Mouse (Mus musculus): ENCODE data around the gene Fastk. TPM values are rescaled to one million over a fixed set of nuclear protein-coding genes. Genes with fewer than 3 reads are reported as not detected.

Gene Fastk
- polyA plus RNA-seq, 1 experiment: 91.1 TPM

DNA sequence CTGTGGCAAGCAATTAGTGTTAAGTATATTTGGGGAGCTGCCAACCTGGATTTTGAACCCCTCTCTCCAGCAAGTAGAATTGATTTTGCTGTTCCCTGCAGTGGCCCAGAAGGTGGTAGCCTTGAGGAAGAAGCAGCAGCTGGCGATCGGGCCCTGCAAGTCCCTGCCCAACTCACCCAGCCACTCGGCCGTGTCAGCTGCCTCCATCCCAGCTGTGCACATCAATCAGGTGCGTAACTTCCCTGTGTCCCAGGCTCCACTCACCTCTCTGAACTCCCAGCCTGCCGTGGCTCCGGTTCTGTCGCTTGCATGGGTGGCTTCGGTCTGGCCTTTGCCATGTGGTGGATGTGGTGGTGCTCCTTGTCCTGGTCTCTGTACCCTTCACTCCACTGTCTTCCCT, 32.8 kb upstream of the Fastk start:
- Histone ChIP-seq H3K4me1 (ENCODE audit: control insufficient read depth, insufficient read depth, low read length) (peaks cover 5% of the 10 kb centered on the region; the same call in 1 of the 2 replicates), H3K27ac (ENCODE audit: insufficient read depth, low read length) (no peak overlapping the region), H3K4me3 (ENCODE audit: insufficient read depth, low read length) (no peak overlapping the region)
- TF ChIP-seq CTCF (IDR thresholded peaks at IDR 0.05; ENCODE audit: borderline replicate concordance, insufficient read depth, low read length): no peak
- no peak for TF ChIP-seq POLR2A (IDR thresholded peaks at IDR 0.05; ENCODE audit: low read depth, low read length)

DNA sequence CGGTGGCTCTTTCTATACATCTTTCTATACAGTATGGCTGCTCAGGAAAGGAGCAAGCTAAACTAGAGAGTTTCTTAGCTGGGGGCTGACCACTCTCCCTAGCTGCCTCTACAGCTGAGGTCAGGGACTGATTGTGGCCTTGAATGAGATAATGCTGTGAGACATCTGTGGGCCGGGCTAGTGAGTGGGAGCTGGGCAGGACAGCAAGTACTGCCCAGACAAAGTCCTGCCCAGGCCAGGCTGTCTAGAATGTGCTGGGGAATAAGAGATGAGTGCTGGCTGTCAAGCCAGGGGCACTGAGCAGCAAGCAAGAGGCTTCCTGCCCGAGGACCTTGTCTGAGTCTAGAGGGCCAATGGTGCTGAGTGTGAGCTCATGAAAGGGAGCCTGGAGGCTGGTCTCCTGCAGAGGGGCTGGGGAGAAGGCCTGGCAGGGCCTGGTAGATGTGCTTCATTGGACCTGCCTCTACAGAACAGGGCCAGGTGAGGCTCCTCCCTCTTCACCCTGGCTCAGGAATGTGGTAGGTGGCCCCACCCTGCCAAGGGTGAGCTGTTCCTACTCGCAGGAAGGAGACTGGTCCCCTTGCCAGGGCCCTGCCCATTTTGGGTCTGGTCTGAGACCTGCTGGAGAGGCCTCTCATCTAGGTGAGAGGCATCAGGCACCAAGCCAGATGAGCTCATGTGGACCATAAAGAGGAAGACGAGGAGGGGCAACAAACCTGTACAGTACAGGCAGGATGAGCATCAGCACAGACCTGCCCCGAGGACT, 30.6 kb upstream of the Fastk start:
- TF ChIP-seq CTCF (IDR thresholded peaks at IDR 0.05; ENCODE audit: borderline replicate concordance, insufficient read depth, low read length): no peak
- TF ChIP-seq POLR2A (IDR thresholded peaks at IDR 0.05; ENCODE audit: low read depth, low read length): no peak
- H3K27ac ChIP-seq (ENCODE audit: insufficient read depth, low read length): no peak overlapping the region
- H3K4me1 ChIP-seq (ENCODE audit: control insufficient read depth, insufficient read depth, low read length): peaks cover 5% of the 10 kb centered on the region; the same call in 1 of the 2 replicates
- no peak overlapping the region for H3K4me3 ChIP-seq (ENCODE audit: insufficient read depth, low read length)

DNA sequence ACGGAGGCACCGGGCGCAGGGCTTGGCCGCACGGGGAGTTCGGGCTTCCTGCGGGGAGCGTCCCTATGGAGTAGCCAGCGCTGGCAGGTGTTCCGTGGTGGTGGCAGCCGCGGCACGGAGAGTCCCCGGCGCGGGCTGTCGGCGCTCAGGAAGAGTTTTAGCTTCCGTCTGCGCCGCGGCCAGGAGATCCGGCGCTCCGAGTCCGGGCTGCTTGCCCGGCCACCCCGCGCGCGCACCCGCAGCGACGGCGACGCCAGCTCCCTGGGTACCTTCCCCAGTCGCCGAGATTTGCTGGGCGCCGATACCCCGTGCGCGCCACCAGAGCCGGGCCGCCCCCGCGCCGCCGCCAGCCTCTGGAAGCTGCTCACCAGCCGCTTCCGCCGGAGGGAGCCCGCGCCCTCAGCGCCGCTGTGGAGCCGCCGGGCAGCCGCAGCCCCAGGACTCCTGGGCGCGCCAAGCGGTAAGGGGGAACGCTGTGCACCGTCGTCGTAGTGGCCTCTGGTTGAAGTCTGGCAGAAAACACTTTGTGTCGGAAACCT, 29.7 kb upstream of the Fastk start:
- H3K4me1 ChIP-seq (ENCODE audit: control insufficient read depth, insufficient read depth, low read length): peaks cover 5% of the 10 kb centered on the region; the same call in 1 of the 2 replicates
- H3K4me3 ChIP-seq (ENCODE audit: insufficient read depth, low read length): no peak overlapping the region
- no peak for TF ChIP-seq CTCF (IDR thresholded peaks at IDR 0.05; ENCODE audit: borderline replicate concordance, insufficient read depth, low read length)
- TF ChIP-seq POLR2A (IDR thresholded peaks at IDR 0.05; ENCODE audit: low read depth, low read length): no peak
- no peak overlapping the region for H3K27ac ChIP-seq (ENCODE audit: insufficient read depth, low read length)

DNA sequence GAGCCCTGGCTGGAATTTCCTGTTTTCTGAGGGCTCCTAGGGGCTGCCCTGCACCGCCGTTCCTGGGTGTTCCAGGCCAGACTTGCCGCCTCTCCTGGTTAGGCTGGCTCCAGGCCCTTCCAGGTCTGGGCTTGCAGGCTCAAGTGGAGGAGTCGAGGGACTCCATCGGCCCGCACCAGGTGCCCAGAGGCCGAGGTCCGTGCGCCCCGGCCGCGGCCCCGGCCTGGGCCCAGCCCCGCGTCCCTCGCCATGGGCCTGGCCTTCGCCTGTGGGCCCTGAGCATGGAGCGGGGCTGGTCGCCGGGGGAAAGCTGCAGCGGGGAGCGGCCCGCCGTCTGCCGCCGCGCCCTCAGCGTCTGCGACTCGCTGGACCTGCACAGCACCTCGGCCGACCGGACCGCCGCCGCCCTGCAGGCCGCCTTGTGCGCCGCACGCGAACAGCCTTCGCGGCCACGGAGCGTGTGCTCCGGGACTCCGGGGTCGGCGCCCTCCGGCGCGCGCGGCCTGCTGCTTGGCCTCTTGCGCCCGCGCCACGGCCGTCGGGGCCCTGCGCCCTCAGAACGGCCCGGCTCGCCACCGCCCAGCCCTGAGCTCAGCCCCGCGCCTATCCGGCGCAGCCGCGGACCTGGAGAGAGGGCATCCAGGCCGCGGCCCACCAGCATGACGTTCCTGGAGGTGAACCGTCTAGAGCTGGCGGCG, 29.1 kb upstream of the Fastk start:
- no peak for TF ChIP-seq CTCF (IDR thresholded peaks at IDR 0.05; ENCODE audit: borderline replicate concordance, insufficient read depth, low read length)
- TF ChIP-seq POLR2A (IDR thresholded peaks at IDR 0.05; ENCODE audit: low read depth, low read length): no peak
- no peak overlapping the region for H3K4me3 ChIP-seq (ENCODE audit: insufficient read depth, low read length)
- H3K4me1 ChIP-seq (ENCODE audit: control insufficient read depth, insufficient read depth, low read length): peaks cover 5% of the 10 kb centered on the region; the same call in 1 of the 2 replicates
- no peak overlapping the region for H3K27ac ChIP-seq (ENCODE audit: insufficient read depth, low read length)

DNA sequence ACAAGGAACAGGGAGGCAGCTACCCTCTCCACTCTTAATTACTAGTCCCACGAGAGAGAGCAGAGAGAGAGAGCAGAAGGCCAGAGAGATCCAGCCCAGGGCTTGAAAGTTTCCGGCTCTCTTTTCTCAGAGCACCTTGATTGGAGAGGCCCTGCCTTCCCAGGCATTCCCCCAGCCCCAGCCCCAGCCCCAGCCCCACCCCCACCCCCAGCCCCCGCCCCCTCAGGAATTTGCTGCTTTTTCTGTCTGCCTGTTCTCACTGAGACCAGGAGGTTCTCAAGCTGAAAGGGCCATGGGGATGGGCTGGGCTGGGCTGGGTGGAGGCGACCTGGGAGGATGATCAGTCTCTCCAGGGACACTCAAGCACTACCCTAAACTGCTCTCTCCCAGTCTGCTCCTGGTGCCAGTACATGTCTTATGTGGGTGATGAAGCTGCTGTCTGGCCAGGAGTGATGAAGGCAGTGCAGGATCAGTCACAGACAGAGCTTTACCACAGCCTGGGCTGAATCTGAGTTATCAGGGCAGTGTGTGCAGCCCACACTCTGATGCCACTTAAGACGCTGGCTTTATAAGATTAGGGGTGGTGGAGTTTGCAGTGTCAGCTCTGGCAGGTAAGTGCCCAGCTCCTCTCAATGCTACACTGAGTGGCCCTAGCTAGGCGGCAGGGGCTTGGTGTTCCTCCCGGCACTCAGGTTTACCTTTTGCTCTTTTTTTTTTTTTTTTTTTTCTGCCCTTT, 28.0 kb upstream of the Fastk start:
- TF ChIP-seq CTCF (IDR thresholded peaks at IDR 0.05; ENCODE audit: borderline replicate concordance, insufficient read depth, low read length) (no peak), POLR2A (IDR thresholded peaks at IDR 0.05; ENCODE audit: low read depth, low read length) (no peak)
- H3K4me1 ChIP-seq (ENCODE audit: control insufficient read depth, insufficient read depth, low read length): peaks cover 5% of the 10 kb centered on the region; the same call in 1 of the 2 replicates
- no peak overlapping the region for H3K27ac ChIP-seq (ENCODE audit: insufficient read depth, low read length)
- H3K4me3 ChIP-seq (ENCODE audit: insufficient read depth, low read length): no peak overlapping the region

DNA sequence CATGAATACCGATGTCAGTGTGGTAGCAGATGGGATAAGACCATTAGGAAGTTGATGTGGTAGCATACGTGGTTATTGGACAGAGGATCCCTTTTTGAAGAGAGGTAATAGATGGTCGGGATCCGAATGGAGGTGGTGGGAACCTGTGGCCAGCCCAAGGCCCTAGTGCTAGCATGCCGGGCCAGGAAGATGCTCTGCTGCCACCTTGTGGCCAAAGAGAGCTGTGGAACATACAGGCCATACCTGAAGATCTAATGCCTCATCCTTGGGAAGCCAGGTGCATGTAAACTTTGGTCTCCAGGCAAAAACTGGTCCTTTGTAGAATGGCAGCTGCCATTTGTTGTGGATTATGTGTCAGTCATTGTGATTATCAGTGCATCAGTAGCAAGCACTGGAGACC, 25.5 kb upstream of the Fastk start:
- TF ChIP-seq CTCF (IDR thresholded peaks at IDR 0.05; ENCODE audit: borderline replicate concordance, insufficient read depth, low read length) (peak; percentile 91), POLR2A (IDR thresholded peaks at IDR 0.05; ENCODE audit: low read depth, low read length) (no peak)
- peaks cover 5% of the 10 kb centered on the region; the same call in 1 of the 2 replicates for H3K4me1 ChIP-seq (ENCODE audit: control insufficient read depth, insufficient read depth, low read length)
- no peak overlapping the region for H3K27ac ChIP-seq (ENCODE audit: insufficient read depth, low read length)
- H3K4me3 ChIP-seq (ENCODE audit: insufficient read depth, low read length): no peak overlapping the region

DNA sequence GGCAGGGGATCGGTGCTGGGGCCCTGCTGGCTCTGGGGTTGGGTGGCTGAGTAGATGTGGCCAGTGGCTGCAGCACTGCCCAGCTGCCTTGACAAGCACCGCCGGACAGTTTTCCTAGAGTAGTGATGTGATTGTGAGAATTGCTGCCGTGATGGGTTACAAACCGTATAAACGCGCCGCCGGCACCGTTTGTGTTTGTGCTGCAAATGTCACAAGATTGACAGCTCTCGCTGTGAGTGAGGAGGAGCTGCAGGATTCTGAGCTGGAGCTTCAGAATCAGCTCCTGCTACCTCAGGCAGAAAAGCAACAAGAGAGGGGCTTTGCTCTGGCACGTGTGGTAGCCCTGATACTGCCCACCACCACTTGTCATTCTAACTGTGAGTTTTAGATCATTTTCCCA, 21.7 kb upstream of the Fastk start:
- Histone ChIP-seq H3K4me1 (ENCODE audit: control insufficient read depth, insufficient read depth, low read length) (peaks cover 10% of the 10 kb centered on the region), H3K4me3 (ENCODE audit: insufficient read depth, low read length) (no peak overlapping the region), H3K27ac (ENCODE audit: insufficient read depth, low read length) (no peak overlapping the region)
- TF ChIP-seq POLR2A (IDR thresholded peaks at IDR 0.05; ENCODE audit: low read depth, low read length) (no peak), CTCF (IDR thresholded peaks at IDR 0.05; ENCODE audit: borderline replicate concordance, insufficient read depth, low read length) (no peak)

DNA sequence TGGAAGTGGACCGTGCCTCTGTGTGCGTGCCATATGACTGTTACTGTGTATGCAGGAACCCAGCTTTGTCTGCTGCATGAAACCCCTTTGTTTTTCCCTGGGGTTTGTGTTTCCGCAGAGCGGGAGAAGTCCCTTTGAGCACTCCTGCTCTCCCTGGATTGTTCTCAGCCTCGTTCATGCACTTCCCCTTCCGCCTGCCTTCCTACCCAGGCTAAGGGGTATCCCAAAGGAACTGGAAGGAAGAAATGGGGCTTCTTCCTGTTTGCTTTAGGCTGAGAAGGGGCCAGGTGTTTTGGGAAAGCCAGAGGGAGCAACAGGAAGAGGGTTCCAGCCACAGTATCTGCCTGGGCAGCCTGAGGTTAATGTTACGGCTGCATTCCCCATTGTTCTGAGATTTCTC, 10.5 kb upstream of the Fastk start:
- Histone ChIP-seq H3K4me1 (ENCODE audit: control insufficient read depth, insufficient read depth, low read length) (peaks cover 11% of the 10 kb centered on the region), H3K4me3 (ENCODE audit: insufficient read depth, low read length) (no peak overlapping the region), H3K27ac (ENCODE audit: insufficient read depth, low read length) (no peak overlapping the region)
- no peak for TF ChIP-seq POLR2A (IDR thresholded peaks at IDR 0.05; ENCODE audit: low read depth, low read length)
- TF ChIP-seq CTCF (IDR thresholded peaks at IDR 0.05; ENCODE audit: borderline replicate concordance, insufficient read depth, low read length): no peak

DNA sequence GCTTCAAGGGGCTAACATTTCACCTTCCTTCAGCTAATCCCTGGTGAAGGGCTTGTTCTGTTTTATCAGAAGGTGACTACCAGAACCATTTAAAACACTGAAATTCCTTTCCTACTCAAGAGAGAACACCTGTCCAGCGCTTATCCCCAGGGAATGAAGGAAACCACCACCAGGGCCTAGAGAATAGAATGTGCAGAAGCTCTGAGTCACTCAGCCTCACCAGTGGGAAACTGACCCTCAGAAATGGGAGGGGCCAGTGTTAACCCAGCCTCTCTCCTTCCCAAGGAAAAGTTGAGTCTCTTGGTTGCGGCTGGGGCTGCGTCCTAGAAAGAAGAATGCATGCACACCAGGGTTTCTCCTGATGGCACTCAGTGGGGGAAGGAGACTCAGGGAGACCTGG, 10.0 kb upstream of the Fastk start:
- TF ChIP-seq CTCF (IDR thresholded peaks at IDR 0.05; ENCODE audit: borderline replicate concordance, insufficient read depth, low read length) (no peak), POLR2A (IDR thresholded peaks at IDR 0.05; ENCODE audit: low read depth, low read length) (no peak)
- Histone ChIP-seq H3K4me3 (ENCODE audit: insufficient read depth, low read length) (no peak overlapping the region), H3K4me1 (ENCODE audit: control insufficient read depth, insufficient read depth, low read length) (peaks cover 11% of the 10 kb centered on the region), H3K27ac (ENCODE audit: insufficient read depth, low read length) (no peak overlapping the region)
